Mouse (Mus musculus) lung, postnatal 14 days (tissue): ENCODE measurements at regions not wholly inside any gene's neighbourhood (a gene's known extent, or its start where the extent isn't known, plus 50 kb on each side); places are given as distances from the start of the nearest gene placed in this dataset.

Source experiments
- DNase-seq: peaks from one replicate; pipeline ENCODE4 v3.0.0; 2021

DNA sequence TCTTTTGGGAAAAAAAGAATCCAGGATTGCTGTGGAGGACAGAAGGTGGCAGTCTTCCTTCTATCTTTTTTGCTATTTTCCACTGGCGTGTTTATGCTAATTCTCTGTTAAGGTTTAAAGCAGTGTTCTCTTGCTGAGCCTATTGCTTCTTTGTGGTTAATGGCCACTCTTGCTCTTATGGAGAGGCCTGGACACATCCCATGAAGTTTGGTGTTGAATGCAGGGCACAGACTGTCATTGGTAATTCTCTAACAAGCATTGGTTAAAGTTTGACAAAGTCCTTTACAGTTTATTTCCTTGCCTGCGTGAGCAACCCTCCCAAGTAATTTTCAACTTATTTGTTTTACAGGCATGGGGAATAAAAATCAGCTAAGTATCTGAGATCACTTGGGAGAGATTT is 165.1 kb upstream of the Pdcd1 start:
- no peak for DNase-seq

GRCm38 (mm10) chr1:94208929-94209328 is 156.6 kb upstream of the Pdcd1 start:
- no peak for DNase-seq

- DNase-seq = no peak
Observed at GRCm38 (mm10) chr1:94207859-94208258, 155.5 kb upstream of the Pdcd1 start.

GRCm38 (mm10) chr1:94203281-94203680 is 150.9 kb upstream of the Pdcd1 start:
- no peak for DNase-seq

- no peak for DNase-seq
Observed at GRCm38 (mm10) chr1:94183876-94184275, 131.5 kb upstream of the Pdcd1 start.

DNA sequence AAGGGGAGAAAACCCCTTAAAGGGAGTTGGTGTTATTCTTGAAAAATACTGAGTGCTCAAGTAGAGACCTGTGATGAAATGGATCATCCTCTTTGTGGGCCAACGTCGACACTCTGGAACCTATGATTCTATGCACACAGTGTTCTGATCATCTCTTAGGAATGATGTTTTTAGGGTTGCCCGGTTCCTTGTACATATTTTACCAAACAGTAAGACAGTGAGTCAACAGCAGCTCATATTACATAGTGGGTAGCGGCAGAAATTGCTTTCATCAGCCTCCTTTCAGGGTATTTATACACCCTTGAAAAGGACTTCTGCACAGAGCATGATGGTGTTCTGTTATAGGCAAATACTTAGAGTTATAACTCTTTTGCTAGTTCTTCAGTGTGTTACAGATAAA is 97.6 kb upstream of the Pdcd1 start:
- no peak for DNase-seq

GRCm38 (mm10) chr1:94147015-94147414 is 94.7 kb upstream of the Pdcd1 start:
- no peak for DNase-seq

DNA sequence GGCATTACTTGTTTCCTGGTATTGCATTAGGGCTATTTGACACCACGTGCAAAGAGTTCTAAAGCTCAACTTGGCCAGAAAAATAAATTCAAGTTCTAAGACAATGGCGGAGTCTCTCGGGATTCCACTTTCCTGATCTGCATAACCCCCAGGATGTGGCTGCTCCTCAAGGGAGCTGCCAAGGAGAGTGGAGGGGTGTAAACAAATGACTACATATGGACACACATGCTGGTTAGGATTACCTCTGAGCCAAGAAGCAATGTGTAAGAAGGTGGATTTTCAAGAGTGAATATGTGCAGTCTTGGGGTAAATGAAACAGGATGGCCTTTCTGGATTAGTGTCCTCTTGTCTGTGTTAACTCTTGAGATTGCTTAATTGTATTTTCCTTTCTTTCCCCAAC is 88.2 kb upstream of the Pdcd1 start:
- no peak for DNase-seq

- no peak for DNase-seq
Observed at GRCm38 (mm10) chr1:94139445-94140062, 87.2 kb upstream of the Pdcd1 start.

DNA sequence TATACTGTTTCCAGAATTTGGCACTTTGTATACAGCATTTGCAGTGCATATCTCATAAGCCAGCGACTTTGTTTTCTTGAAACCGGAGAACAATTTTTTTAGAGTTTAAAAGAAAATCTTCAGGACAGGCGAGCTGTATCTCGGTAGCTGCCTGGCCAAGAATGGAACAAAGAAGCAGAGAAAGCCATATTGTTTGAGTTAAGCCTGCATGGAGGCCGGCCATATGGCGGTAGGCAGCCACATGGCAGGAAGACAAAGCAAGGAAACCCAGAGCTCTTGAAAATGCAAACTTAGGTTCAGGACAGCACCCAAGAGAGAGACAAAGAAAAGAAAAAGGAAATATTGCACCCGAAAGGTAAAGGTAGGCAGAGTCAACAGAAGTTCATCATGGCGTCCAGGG is 84.4 kb upstream of the Pdcd1 start:
- DNase-seq = no peak
